Mouse (Mus musculus) hindbrain, embryonic 11.5 days (tissue): ENCODE results near the gene Gpcpd1. TPM values are rescaled to one million over a fixed set of nuclear protein-coding genes. Genes with fewer than 3 reads are reported as not detected.

ENCODE experiments used
- ATAC-seq: fragments of 200-750 bp; cut with Nextera tagmentation; 2 replicates; pipeline ENCODE4 v1.8.0; 2017; ENCODE audit warnings: mild to moderate bottlenecking, moderate TSS enrichment, moderate library complexity; ENCODE audit not compliant: low FRiP score
- DNase-seq: peaks from one replicate; pipeline ENCODE4 v3.0.0-alpha.2; 2015; ENCODE audit warnings: low spot score
- H3K27ac ChIP-seq: fragments of 300-500 bp; sonication (generic); 2 replicates; pipeline ENCODE4 v1.5.1; 2014; ENCODE audit warnings: mild to moderate bottlenecking, low read depth, low read length
- H3K27me3 ChIP-seq: fragments of 300-500 bp; sonication (generic); 2 replicates; pipeline ENCODE4 v1.6.1; 2014; ENCODE audit warnings: mild to moderate bottlenecking, low read length, moderate library complexity, mixed read lengths; ENCODE audit not compliant: control insufficient read depth, insufficient read depth
- H3K36me3 ChIP-seq: fragments of 300-500 bp; sonication (generic); 2 replicates; pipeline ENCODE4 v1.6.1; 2014; ENCODE audit warnings: mild to moderate bottlenecking, low read length, moderate library complexity, mixed read lengths; ENCODE audit not compliant: control insufficient read depth, insufficient read depth
- H3K4me1 ChIP-seq: fragments of 300-500 bp; sonication (generic); replicated peaks from 2 replicates; pipeline ENCODE4 v1.6.1; 2014; ENCODE audit warnings: low read length, mixed read lengths; ENCODE audit not compliant: control insufficient read depth, insufficient read depth
- H3K4me2 ChIP-seq: fragments of 300-500 bp; sonication (generic); replicated peaks from 2 replicates; pipeline ENCODE4 v1.6.1; 2014; ENCODE audit warnings: mild to moderate bottlenecking, low read depth, low read length
- H3K4me3 ChIP-seq: fragments of 300-500 bp; sonication (generic); 2 replicates; pipeline ENCODE4 v1.5.1; 2014; ENCODE audit warnings: low read depth, low read length
- H3K9ac ChIP-seq: fragments of 300-500 bp; sonication (generic); 2 replicates; pipeline ENCODE4 v1.6.1; 2014; ENCODE audit warnings: low read depth, low read length
- H3K9me3 ChIP-seq: fragments of 300-500 bp; sonication (generic); 2 replicates; pipeline ENCODE4 v1.6.1; 2016; ENCODE audit warnings: low read length; ENCODE audit not compliant: control insufficient read depth
- WGBS: fragments of 180-500 bp; shearing (Covaris S2); extraction: QIAGEN DNeasy Blood & Tissue Kit; methylation state at CpG from one replicate; pipeline ENCODE4 v1.1.7; 2014; 5-methylcytosine and 5-hydroxymethylcytosine counted together
- polyA plus RNA-seq: library from polyadenylated mRNA; unstranded; fragments of >200 nt; fragmentation: Nextera tagmentation; extraction: Ambion mirVana; gene quantifications from 2 replicates; pipeline ENCODE4 v1.2.1, GENCODE M21; 2014

Gpcpd1 gene
- polyA plus RNA-seq, 1 experiment from 2014 or later = 52.1 TPM

GRCm38 (mm10) chr2:132605795-132606563, 18.4 kb upstream of the Gpcpd1 start:
- ATAC-seq (no peak), DNase-seq (no peak)
- Histone ChIP-seq H3K4me1 (no peaks in the 10 kb centered on the region), H3K9ac (no peak overlapping the region), H3K4me2 (no peak overlapping the region), H3K36me3 (no peaks in the 10 kb centered on the region), H3K27ac (no peak overlapping the region), H3K4me3 (no peak overlapping the region), H3K9me3 (0 out of 2 replicates have a peak, but pooled peaks cover 3% of the 10 kb centered on the region), H3K27me3 (no peaks in the 10 kb centered on the region)
- 84% methylated on average over 5 of the region's 5 CpGs for WGBS

GRCm38 (mm10) chr2:132604922-132605321, 17.4 kb upstream of the Gpcpd1 start:
- ATAC-seq (no peak), DNase-seq (no peak)
- no peaks in the 10 kb centered on the region for H3K4me1 ChIP-seq
- no peaks in the 10 kb centered on the region for H3K36me3 ChIP-seq
- WGBS = 92% methylated on average over 4 of the region's 4 CpGs
- no peak overlapping the region for H3K27ac ChIP-seq
- H3K9ac ChIP-seq = no peak overlapping the region
- H3K27me3 ChIP-seq = no peaks in the 10 kb centered on the region
- no peaks in the 10 kb centered on the region for H3K9me3 ChIP-seq
- H3K4me2 ChIP-seq = no peak overlapping the region
- H3K4me3 ChIP-seq = no peak overlapping the region

- no peaks in the 10 kb centered on the region for H3K36me3 ChIP-seq
- 79% methylated on average over 2 of the region's 2 CpGs for WGBS
Observed at GRCm38 (mm10) chr2:132603706-132604105, 16.2 kb upstream of the Gpcpd1 start.

GRCm38 (mm10) chr2:132601777-132602176, 14.2 kb upstream of the Gpcpd1 start:
- no peak for ATAC-seq
- no peak overlapping the region for H3K4me3 ChIP-seq
- no peaks in the 10 kb centered on the region for H3K9me3 ChIP-seq
- no peaks in the 10 kb centered on the region for H3K27me3 ChIP-seq
- no peaks in the 10 kb centered on the region for H3K4me1 ChIP-seq
- H3K9ac ChIP-seq = no peak overlapping the region
- H3K27ac ChIP-seq = no peak overlapping the region
- no peak for DNase-seq
- no peak overlapping the region for H3K4me2 ChIP-seq
- H3K36me3 ChIP-seq = no peaks in the 10 kb centered on the region

More at GRCm38 (mm10) chr2:132603706-132604105, 16.2 kb upstream of the Gpcpd1 start:
- Histone ChIP-seq H3K4me1 (no peaks in the 10 kb centered on the region), H3K27me3 (no peaks in the 10 kb centered on the region), H3K9me3 (no peaks in the 10 kb centered on the region), H3K9ac (no peak overlapping the region), H3K4me2 (no peak overlapping the region), H3K27ac (no peak overlapping the region), H3K4me3 (no peak overlapping the region)
- ATAC-seq (no peak), DNase-seq (no peak)

GRCm38 (mm10) chr2:132600081-132600480, 12.6 kb upstream of the Gpcpd1 start:
- no peak overlapping the region for H3K27ac ChIP-seq
- H3K4me2 ChIP-seq = no peak overlapping the region
- no peaks in the 10 kb centered on the region for H3K36me3 ChIP-seq
- no peak overlapping the region for H3K9ac ChIP-seq
- WGBS = 85% methylated on average over 4 of the region's 4 CpGs
- no peaks in the 10 kb centered on the region for H3K4me1 ChIP-seq
- no peaks in the 10 kb centered on the region for H3K9me3 ChIP-seq
- no peak overlapping the region for H3K4me3 ChIP-seq
- H3K27me3 ChIP-seq = no peaks in the 10 kb centered on the region
- ATAC-seq (no peak), DNase-seq (no peak)

GRCm38 (mm10) chr2:132599127-132599526, 11.6 kb upstream of the Gpcpd1 start:
- no peak overlapping the region for H3K4me2 ChIP-seq
- H3K9me3 ChIP-seq = no peaks in the 10 kb centered on the region
- no peak overlapping the region for H3K4me3 ChIP-seq
- no peak overlapping the region for H3K27ac ChIP-seq
- H3K4me1 ChIP-seq = no peaks in the 10 kb centered on the region
- ATAC-seq (no peak), DNase-seq (no peak)
- H3K36me3 ChIP-seq = no peaks in the 10 kb centered on the region
- no peaks in the 10 kb centered on the region for H3K27me3 ChIP-seq
- H3K9ac ChIP-seq = no peak overlapping the region
- 84% methylated on average over 6 of the region's 6 CpGs for WGBS

- DNase-seq = no peak
- ATAC-seq = no peak
- H3K9ac ChIP-seq = no peak overlapping the region
- H3K4me2 ChIP-seq = no peak overlapping the region
- H3K27ac ChIP-seq = no peak overlapping the region
- no peaks in the 10 kb centered on the region for H3K36me3 ChIP-seq
- no peaks in the 10 kb centered on the region for H3K27me3 ChIP-seq
- H3K4me1 ChIP-seq = no peaks in the 10 kb centered on the region
- WGBS = 75% methylated on average over 3 of the region's 3 CpGs
- H3K9me3 ChIP-seq = no peaks in the 10 kb centered on the region
- H3K4me3 ChIP-seq = no peak overlapping the region
Observed at GRCm38 (mm10) chr2:132597866-132598480, 10.4 kb upstream of the Gpcpd1 start.

- Histone ChIP-seq H3K27ac (no peak overlapping the region), H3K27me3 (no peaks in the 10 kb centered on the region), H3K9ac (no peak overlapping the region), H3K36me3 (no peaks in the 10 kb centered on the region), H3K4me3 (no peak overlapping the region), H3K4me1 (no peaks in the 10 kb centered on the region), H3K9me3 (no peaks in the 10 kb centered on the region), H3K4me2 (no peak overlapping the region)
- no peak for ATAC-seq
- 78% methylated on average over 8 of the region's 8 CpGs for WGBS
- no peak for DNase-seq
Observed at GRCm38 (mm10) chr2:132597226-132597625, 9.7 kb upstream of the Gpcpd1 start.
